Mouse (Mus musculus) thymus, adult 2 months (tissue): ENCODE data around the gene Jund.

Experiments used
- CTCF ChIP-seq: fragments of 200-500 bp; IDR thresholded peaks from 2 replicates; pipeline ENCODE4 v1.5.1; 2012; ENCODE audit warnings: mild to moderate bottlenecking, control low read depth, low read length, moderate library complexity, borderline replicate concordance; ENCODE audit not compliant: control insufficient read depth, poor library complexity, insufficient read depth; ENCODE audit errors: extremely low read depth
- POLR2A ChIP-seq: fragments of 200-500 bp; IDR thresholded peaks from 2 replicates; pipeline ENCODE4 v1.6.1; 2012; ENCODE audit warnings: mild to moderate bottlenecking, low read length, control low read depth, moderate library complexity; ENCODE audit not compliant: control insufficient read depth, poor library complexity, insufficient read depth; ENCODE audit errors: extremely low read depth

GRCm38 (mm10) chr8:70721601-70722000 is 22.9 kb downstream of the Jund start:
- TF ChIP-seq POLR2A (no peak), CTCF (no peak)
